Mouse (Mus musculus) fat pad, adult 2 months (tissue): Measurements from ENCODE around the gene Gm49396.
A peak's percentile ranks its signal among the peaks of the same experiment; 100 is the strongest.

Experiments
- DNase-seq: peaks from one replicate; pipeline ENCODE4 v3.0.0-alpha.2; 2011; ENCODE audit warnings: low read depth, low spot score; ENCODE audit errors: extremely low read depth

Gm49396 gene

DNA sequence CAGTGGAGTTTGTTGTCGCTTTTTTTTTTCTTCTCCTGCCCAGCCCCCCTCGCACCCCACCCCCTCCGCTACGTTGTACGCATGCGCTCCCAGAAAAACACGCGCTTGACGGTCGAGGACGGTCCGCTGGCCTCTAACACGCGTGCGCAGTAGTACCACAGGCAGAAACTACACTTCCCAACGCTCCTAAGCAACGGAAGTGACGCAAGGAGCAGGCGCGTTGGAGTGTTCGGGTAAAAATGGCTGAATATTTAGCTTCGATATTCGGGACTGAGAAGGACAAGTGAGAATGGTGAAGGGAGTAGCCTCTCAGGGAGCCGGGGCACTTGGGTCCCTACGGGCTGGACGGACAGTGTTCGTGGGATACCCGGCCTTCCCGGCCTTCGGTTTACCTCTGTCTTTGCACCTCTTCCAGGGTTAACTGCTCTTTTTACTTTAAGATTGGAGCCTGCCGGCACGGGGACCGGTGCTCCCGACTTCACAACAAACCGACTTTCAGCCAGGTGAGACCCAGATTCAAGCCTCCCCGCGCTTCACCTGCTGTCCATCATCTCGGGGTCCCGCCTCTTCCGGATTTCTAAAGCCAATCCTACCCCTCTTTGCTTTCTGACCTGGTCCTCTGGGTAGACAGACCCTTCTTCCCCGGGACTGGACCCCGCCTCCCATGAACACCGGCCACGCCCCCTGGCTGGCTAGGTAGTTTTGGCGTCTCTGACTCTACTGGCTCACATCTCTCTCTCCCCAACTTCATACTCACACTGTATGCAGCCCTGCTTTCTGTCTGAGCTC lies at the start of gene Gm49396, which contains the start of the genes U2af1l4 and Psenen:
Gm49396 (plus strand) TSS at position 228 of the 789 bp plus-strand sequence.
U2af1l4 (plus strand) TSS at position 185 of the 789 bp plus-strand sequence.
Psenen (minus strand) TSS at position 511 of the 789 bp plus-strand sequence.
- DNase-seq: peak; percentile 86

DNA sequence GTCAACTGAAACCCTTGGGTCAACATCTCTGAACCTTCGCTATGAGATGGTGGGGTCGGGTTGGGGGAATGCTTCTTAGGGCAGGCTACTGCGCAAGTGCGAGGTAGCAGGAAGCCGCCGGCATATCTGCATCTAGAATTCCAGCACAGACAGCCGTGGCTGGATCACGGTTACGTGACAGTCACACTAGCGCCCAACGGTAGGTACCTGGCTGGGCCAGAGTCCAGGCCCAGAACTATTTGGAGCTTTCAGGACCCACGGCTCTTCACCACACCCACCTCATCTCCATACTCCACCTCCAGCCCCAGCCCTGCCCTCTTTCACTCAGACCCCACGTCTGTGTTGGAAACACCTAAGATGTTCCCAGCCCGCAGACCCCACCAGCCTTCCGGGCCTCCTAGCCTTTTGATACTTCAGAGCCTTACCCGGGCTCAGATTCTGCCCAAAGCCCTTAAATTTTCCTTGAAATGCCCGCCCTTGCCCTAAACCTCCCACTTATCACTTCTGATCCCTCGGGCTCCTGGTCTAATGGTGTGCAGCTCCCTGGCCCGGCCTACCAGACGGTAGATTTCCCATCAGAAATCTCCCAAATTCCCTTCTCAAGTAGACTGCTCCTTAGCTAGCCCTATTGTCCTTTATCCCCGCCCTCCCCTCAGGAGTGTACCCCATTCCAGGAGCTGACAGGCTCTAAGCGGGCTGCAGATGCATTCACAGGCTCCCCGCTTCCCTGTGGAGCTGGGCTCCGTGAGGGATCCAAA lies 48.0 kb upstream of the Gm49396 start:
- no peak for DNase-seq

DNA sequence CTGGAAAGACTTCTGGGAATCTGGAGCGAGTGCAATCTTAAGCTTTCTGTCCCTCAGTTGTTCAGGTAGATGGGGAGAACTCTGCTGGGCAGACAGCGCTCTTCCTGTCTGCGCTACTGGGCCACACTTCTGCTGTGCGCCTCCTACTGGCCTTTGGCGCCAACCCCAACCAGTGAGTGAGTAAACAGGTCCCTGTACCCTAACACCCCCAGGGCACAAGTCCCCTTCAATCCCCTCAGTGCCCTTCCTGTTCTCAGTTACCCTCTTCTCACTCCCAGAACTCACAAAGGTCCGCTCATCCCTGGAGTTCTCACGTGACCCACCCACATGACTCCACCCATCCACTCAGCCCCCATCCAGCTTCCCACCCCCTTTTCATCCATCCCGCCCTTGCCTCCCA lies 44.8 kb upstream of the Gm49396 start:
- no peak for DNase-seq

DNA sequence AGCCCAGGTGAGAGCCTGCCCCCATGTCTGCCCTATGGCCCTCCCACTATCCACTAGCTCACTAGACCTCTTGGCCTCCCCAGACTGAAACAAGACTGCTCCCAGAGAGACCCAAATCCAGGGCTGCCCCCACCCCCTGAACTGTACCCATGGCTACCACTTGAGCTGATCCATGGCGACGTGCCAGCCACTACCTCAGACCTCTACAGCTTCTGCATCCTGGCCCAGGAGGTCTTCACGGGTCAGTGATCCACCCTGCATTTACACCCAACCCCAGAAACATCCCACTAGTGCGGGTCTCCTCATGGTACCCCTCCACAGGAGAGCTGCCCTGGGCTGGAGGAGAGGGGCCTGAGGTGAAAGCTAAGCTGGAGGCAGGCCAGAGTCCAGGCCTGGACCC lies 42.7 kb upstream of the Gm49396 start:
- DNase-seq: no peak

DNA sequence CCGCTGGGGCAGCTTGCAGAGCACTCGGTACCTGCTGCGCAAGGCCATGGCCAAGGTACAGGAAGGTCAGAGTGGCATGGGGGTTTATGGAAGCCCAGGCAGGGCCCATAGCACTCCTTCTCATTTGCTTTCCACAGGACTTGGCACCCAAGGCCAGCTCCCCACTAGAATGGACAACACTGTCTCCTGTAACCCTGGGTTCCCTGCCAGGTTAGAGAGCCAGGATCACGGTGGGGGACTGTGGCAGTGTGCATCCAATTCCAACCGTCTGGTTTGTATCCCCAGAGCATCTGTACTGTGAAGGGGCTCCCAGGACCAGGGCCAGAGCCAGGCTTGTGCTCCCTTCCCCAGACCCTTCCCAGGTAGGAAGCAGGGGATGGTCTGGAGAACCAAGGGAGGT lies 42.3 kb upstream of the Gm49396 start:
- DNase-seq: no peak

DNA sequence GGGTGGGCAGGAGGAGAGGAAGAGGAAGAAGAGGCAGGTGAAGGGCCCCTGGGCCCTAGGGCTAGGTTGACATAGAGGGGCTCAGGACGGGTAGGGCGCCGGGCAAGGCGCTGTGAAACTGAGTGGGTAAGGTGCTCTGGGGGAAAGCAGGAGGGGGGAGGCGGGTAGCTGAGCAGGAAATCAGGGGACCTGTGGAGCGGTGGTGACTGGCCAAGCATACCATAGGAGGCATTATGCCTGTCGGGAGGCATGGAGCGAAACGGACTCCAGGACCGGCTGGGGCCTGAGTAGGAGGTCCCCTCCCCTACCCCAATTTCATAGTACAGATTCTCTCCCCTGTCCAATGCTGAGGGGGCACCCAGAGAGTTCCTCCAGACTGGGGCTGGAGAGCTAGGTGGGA lies 40.3 kb upstream of the Gm49396 start:
- DNase-seq: no peak

DNA sequence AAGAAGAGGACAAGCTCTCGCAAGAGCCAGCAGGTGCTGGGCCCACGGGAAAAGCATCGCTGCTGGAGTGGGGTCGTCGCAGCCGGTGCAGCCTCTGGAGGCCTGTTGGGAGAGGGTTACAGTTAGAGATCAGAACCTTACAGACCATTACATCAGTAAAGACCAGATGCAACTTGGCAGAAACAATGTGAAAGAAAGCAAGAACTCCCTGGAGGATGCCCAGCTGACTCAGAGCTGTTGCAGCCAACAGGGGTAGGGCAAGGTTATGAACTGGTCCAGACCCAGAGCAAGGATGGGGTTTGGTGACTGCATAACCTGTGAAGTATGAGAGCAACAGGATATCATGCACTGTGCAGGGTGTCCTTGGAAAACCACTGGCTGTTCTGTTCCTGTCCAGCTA lies 38.7 kb upstream of the Gm49396 start:
- no peak for DNase-seq

DNA sequence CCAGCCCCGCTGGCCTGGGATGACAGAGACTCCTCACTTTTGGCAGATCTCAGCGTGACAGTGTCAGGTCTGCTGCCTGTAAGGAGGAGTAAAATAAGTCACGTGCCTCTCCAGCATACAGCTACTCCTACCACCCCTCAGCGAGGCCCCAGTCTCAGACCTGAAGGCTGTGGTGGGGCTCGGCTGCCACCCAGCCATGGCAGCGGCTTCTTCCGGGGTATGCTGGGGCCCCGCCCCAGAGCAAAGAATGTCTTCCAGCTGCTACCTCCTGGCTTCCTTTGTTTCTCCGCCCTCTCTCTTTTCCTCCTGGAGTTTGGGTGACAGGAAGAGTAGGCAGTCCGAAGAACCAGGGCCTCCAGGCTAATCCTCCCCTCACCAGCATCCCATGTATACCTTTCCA lies 37.2 kb upstream of the Gm49396 start:
- DNase-seq: no peak

DNA sequence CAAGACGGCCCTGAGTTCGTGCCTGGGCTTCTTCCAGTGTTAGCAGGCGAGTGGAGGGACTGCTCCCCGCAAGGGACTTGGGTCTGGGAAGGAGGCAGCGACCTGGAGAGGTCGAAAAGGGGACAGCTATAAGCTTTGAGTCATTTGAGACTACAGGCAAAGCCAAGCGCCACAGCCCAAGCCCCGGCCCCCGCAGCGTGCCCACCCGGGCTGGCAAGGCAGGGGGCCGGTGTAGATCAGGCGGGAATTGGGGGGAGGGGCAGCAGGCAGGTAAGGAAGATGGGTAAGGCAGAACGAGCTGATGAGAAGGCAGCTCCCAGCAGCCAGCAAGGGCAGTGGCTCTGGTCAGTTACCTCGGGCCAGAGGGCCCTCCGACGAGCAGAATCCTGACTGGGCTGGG lies 36.7 kb upstream of the Gm49396 start:
- DNase-seq: no peak

DNA sequence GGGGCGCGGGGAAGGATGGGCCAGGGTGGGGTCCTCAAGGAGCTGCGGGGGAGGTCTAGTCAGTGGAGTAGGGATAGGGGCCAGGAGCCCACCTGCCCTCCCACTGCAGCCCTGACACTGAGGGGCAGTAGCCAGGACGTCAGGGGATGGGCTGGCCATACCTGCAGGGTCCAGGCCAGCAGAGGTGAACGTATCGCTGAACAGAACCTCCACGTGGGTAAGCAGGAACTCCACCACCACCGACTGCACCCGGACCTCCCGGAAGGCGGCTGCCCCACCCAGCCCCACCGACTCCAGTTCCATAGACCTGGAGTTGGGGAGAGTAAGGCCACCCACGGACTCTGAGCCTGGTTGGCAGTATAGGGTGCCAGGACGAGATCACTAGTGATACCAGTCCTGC lies 36.2 kb upstream of the Gm49396 start:
- no peak for DNase-seq

DNA sequence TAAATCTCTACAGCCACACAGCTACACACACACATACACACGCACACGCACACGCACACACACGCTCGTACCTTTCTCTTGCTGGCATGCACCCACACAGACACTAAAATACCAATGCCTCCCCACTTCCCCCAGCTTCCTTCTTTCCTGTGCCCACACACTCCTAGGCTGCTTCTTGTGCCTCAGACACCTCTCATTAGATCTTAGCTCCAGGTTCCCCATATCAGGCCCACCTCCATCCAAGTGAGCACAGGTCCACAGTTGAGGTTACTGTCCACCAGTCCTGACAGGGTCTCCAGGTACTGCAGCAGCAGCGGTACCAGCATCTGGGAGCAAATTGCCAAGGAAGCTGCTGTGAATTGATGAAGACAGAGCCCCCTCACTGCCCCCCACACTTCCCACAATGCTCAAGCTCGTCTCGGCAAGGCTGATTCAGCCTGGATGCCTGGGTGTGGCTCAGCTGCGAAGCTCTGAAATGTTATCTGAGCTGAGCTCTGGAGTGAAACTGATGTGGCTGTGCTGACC lies 31.8 kb upstream of the Gm49396 start:
- DNase-seq: no peak

DNA sequence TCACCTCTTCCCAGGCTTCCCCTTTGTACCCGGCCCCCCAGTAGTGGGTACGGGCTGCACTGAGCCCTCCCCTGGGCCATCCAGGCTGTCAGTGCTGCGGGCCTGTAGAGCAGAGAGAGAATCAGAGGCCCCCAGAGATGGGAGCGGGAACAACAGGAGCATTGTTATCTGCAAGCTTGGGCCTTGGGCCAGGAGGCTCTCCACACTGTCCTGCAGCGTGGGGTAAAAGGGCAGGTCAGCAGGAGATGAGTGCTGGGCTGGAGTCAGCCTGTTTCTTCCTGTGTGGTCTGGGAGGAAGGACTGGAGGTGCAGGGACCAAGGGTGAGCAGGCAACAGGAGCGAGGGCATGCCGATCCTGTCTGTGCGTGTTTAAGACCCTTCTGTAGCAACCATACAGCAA lies 30.2 kb upstream of the Gm49396 start:
- no peak for DNase-seq

DNA sequence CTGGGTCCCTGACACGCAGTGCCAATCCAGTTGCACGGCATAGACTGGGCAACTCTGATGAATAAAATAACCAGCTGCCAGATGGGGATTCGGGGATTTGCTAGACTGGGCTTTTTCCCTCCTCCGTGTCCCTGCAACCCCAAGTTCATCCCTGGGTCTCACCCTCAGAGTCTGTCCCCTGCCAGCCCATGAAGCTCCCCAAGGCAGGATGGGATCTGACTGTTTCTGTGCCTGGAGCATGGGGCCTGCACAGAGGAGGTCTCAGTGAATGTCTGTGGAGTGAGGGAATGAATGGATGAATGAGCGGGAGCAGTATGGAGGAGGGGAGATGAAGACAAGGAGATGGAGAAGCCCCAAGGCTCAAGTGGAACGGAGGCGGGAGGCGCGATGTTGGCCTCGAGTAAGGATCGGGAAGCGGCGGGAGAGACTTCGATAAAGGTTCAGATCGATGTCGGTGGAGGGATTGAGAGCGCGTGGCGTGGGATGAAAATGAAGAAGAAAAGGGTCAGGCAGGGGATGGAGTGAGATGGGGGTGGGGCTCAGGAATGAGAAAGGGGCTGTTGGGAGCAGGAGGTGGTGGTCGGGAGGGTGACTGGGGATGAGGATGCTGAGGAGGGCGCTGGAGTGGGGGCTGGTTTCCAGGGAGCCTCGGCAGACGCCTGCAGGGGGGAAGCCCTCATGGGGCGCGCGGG lies 29.1 kb upstream of the Gm49396 start:
- DNase-seq: no peak

DNA sequence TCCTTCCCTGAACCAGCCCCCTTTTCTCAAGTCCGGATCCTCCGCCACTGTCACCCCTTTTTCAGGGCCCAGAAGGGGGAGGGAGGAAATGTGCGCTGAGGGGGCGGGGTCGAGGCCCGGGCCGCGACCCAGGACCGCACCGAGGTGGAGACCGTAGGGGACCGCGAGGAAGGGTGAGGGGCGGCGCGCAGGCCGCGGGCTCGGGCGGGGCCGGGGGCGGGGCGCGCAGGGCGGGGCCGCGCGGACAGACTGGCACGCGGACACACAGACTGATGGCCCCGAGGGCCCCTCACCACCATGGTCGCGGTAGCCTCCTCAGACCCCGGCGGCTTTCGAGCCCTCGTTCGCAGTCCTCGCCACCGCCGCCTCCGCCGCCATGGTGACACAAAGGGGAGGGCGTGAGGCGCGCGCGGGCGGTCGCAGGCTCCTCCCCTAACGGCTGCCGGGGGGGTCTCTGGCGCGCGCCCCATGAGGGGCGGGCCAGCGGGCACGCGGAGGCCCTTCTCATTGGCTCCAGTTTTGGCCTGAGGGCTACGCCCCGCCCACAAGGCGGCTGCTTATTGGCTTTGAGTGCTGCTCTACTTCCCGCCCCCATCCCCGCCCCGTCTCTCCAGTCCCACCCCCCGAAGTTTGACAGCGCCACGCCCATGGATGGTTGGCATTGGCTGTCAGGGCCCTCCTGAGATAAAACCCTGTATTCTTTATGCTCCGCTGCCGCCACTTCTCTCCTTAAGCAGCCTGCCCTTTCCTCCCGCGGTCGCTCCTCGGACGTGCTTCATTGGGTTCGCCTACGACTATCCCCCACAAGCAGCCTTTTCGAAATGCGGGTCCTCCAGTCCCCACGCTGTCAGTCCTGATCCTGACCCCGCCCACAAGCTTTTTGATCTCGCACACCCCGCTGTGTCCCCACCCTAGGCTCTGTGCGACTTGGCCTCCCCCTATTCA lies 28.2 kb upstream of the Gm49396 start, which contains the start of gene Arhgap33:
Arhgap33 (minus strand) TSS at position 428 of the 945 bp plus-strand sequence.
- peak; percentile 52 for DNase-seq

DNA sequence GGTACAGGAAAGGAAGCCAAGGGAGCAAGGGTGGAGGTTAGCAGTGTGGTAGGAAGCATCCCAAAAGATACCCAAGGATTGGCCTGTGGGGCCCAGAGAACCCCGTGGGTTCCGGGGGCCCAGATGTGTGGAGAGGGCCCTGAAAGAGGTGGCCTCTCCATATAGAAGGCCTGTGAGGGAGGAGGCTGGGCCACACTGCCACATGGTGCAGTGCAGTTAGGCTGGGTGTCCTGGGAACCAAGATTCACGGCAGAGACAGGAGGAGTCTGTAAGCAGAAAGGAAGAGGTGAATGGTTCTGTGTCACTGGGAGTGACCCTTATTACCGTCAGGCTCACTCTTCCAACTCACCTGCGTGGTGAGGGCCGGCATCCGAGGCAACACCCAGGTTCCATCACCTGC lies 22.6 kb upstream of the Gm49396 start:
- DNase-seq: no peak

DNA sequence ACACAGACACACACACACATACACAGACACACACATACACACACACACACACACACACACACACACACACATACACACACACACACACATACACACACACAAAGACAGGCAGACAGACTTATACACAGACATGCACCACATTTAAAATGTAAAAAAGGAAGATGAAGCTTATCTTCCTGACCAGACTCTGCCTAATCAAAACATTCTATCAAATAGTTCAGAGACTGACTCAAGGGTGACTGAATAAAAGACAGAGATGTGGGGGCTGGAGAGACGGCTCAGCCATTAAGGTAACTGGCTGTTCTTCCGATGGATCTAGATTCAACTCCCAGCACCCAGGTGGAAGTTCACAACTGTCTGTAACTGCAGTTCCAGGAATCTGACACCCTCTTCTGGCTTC lies 18.8 kb upstream of the Gm49396 start:
- no peak for DNase-seq

DNA sequence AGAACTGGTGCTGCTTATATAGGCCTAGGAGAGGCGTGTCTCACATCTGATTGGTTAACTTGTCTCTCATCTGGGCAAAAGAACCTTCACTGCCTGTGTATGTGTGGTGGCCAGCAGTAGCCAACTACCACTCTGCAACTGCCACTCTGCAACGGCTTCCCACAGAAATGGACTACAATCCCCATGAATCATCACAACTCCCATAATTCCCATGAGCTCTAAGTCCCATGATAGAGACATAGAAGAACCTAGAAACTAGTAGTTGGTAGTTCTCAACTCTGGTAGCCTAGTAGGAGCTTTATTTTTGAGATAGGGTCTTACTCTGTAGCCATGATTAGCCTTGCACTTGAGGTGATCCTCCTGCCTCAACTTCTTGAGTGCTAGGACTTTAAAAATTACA lies 13.3 kb upstream of the Gm49396 start:
- DNase-seq: no peak

DNA sequence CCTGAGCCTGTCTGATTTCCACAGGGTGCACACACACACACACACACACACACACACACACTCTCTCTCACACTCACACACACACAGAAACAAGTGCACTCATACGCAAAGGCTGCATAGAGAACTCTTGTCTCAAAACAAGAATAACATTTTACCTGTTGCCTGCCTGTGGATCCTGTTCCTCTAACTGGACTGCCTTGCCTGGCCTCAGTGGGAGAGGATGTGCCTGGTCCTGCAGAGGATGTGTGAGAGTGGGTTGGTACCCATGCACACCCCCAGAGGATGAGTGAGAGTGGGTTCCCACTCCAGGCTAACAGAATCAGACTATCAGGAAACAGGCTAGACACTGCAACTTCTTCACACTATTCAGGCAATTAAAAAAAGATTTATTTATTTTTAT lies 12.5 kb upstream of the Gm49396 start:
- no peak for DNase-seq

DNA sequence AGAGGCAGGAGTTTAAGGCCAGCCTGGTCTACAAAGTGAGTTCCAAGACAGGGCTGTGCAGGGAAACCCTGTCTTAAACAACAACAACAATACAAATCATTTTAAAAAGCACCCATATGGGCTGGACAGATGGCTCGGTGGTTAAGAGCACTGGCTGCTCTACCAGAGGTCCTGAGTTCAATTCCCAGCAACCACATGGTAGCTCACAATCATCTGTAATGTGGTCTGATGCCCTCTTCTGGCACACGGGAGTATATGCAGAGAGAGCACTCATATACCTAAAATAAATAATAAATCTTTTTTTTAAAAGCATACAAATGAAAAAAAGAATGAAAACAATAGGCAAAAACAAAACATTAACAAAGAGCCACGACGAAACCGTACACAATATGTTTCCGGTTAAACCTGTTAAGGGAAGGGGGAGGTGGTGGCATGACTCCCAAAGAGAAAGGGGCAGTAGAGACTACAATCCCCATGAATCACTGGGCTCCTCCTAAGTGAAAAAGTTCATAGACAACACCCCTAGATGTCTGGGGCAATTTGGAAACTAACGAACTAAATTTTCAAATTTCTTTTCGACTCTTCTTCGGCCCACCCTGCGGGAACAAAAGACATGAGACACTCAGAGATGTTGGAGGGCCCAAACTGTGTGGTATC lies 11.6 kb upstream of the Gm49396 start:
- peak; percentile 45 for DNase-seq
